ENCODE assay signal across 26 mouse cellular contexts in the genomic region with DNA sequence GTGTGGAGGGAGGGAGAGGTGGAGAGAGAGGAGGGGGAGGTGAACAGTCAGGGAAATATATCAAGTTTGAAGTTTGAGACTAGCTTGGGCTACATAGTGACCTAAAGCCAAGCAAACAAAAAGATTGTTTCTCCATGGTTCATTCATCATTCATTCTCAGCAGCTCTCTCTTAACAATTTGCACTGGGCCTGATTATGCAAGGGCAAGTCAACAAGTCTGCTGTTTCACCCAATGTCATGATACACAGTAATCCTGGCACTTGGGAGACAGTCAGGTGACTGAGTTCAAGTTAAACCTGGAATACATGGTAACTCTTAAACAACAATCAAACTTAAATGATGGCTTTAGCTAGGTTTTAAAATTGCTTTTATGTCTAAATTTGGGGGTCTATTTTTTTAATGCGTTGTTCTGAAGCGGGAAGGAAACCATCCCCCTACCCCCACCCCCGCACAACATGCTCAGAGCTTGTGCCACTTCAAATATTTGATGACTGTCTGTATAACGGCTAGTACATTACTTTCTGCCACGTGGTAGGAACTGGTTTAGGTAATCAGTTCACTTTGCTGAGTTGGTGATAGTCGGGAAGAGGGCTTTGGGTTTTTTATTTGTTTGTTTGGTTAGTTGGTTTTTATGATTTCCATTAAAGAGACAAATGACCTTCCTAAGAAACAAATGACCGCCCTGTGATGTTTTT. TPM values are rescaled to one million over a fixed set of nuclear protein-coding genes. Genes with fewer than 3 reads are reported as not detected.
DNase-seq lines count a peak whose midpoint lies in the region; ATAC-seq and TF ChIP-seq lines count a peak whose summit lies in the region.
"Had no signal": no experiment of that assay in that cellular context is flagged by ENCODE, and none has a peak within 500 bp of the region (broad histone marks: within the 10 kb centered on the region; RNA-seq: fewer than 3 reads in every experiment).

No protein-coding gene starts in this region.

- no peaks in the 10 kb centered on the region for H3K27me3 ChIP-seq in liver, adult 2 months (ENCODE audit: control insufficient read depth, insufficient read depth, low read length)
- no peaks in the 10 kb centered on the region for H3K27me3 ChIP-seq in liver, embryonic 12.5 days (replicated peaks)
- H3K27me3 ChIP-seq in liver, embryonic 16.5 days (ENCODE audit: control insufficient read depth, insufficient read depth, low read depth, low read length) = no peaks in the 10 kb centered on the region
- H3K27me3 ChIP-seq in liver, embryonic 11.5 days (replicated peaks; ENCODE audit: control insufficient read depth, insufficient read depth, low read length) = no peaks in the 10 kb centered on the region
- H3K27me3 ChIP-seq in liver, postnatal 0 days (ENCODE audit: insufficient read depth, low read length) = no peaks in the 10 kb centered on the region
- H3K27me3 ChIP-seq in forebrain, embryonic 13.5 days = no peaks in the 10 kb centered on the region
- H3K27me3 ChIP-seq: CH12.LX; embryonic facial prominence, embryonic 12.5 days; forebrain, embryonic 12.5 days; forebrain, embryonic 15.5 days had no signal

- 0 out of 2 replicates have a peak, but pooled peaks have one; percentile 34 for TF ChIP-seq EP300 in liver, postnatal 0 days (IDR thresholded peaks at IDR 0.05; ENCODE audit: low read depth)

- no peaks in the 10 kb centered on the region for H3K9me3 ChIP-seq in liver, embryonic 12.5 days (replicated peaks)
- H3K9me3 ChIP-seq in liver, embryonic 16.5 days (replicated peaks; ENCODE audit: control insufficient read depth, low read length) = no peaks in the 10 kb centered on the region
- H3K9me3 ChIP-seq in liver, embryonic 11.5 days (ENCODE audit: control insufficient read depth, low read length) = no peaks in the 10 kb centered on the region
- H3K9me3 ChIP-seq in liver, postnatal 0 days (ENCODE audit: low read length) = no peaks in the 10 kb centered on the region
- no peaks in the 10 kb centered on the region for H3K9me3 ChIP-seq in forebrain, embryonic 13.5 days (replicated peaks)
- H3K9me3 ChIP-seq: embryonic facial prominence, embryonic 10.5 days; embryonic facial prominence, embryonic 12.5 days; forebrain, embryonic 12.5 days; forebrain, embryonic 15.5 days; G1E had no signal

- no peak for TF ChIP-seq CTCF in liver, adult 2 months (IDR thresholded peaks at IDR 0.05; ENCODE audit: low read depth, low read length)
- TF ChIP-seq CTCF in liver, postnatal 0 days (IDR thresholded peaks at IDR 0.05; ENCODE audit: low read depth) = no peak

- no peak overlapping the region for H3K9ac ChIP-seq in liver, adult 2 months (ENCODE audit: low read depth, low read length)
- H3K9ac ChIP-seq in liver, embryonic 12.5 days = no peak overlapping the region
- no peak overlapping the region for H3K9ac ChIP-seq in liver, embryonic 16.5 days (ENCODE audit: low read depth, low read length)
- H3K9ac ChIP-seq in liver, embryonic 11.5 days (ENCODE audit: low read depth, low read length) = no peak overlapping the region
- no peak overlapping the region for H3K9ac ChIP-seq in liver, postnatal 0 days (replicated peaks)
- H3K9ac ChIP-seq in forebrain, embryonic 13.5 days = no peak overlapping the region
- H3K9ac ChIP-seq: embryonic facial prominence, embryonic 12.5 days; forebrain, embryonic 12.5 days; forebrain, embryonic 15.5 days had no signal

- peak overlapping the region; percentile 60 for H3K27ac ChIP-seq in liver, adult 2 months (replicated peaks; ENCODE audit: insufficient read depth, low read depth, low read length)
- no peak overlapping the region for H3K27ac ChIP-seq in liver, embryonic 12.5 days
- H3K27ac ChIP-seq in liver, embryonic 16.5 days (ENCODE audit: low read length) = no peak overlapping the region
- H3K27ac ChIP-seq in liver, embryonic 11.5 days (ENCODE audit: low read depth, low read length) = no peak overlapping the region
- H3K27ac ChIP-seq in liver, postnatal 0 days (ENCODE audit: low read depth) = peak overlapping the region; percentile 74
- H3K27ac ChIP-seq in forebrain, embryonic 13.5 days = no peak overlapping the region
- H3K27ac ChIP-seq: embryonic facial prominence, embryonic 10.5 days; embryonic facial prominence, embryonic 12.5 days; forebrain, embryonic 12.5 days; forebrain, embryonic 15.5 days had no signal

- peak; percentile 96 for DNase-seq in liver, adult 2 months (ENCODE audit: extremely low read depth, low read depth, low spot score)
- no peak for DNase-seq in liver, embryonic 11.5 days (ENCODE audit: low spot score)
- peak; percentile 8 for DNase-seq in NIH3T3 (ENCODE audit: low read depth)
- DNase-seq in liver, postnatal 0 days = peak; percentile 20
- DNase-seq: adrenal gland, adult 8-10 months; adrenal gland, postnatal 14 days; adrenal gland, postnatal 36 days; B cell, adult 2 months; cerebellum, adult 11-12 months; cerebellum, adult 2 months; cerebellum, adult 9-10 months; cerebellum, postnatal 10 days; cerebellum, postnatal 25 days had no signal

- H3K4me1 ChIP-seq in liver, adult 2 months (ENCODE audit: control insufficient read depth, insufficient read depth, low read length) = peaks cover 10% of the 10 kb centered on the region; the same call in 1 of the 2 replicates
- peaks cover 12% of the 10 kb centered on the region for H3K4me1 ChIP-seq in liver, embryonic 12.5 days
- H3K4me1 ChIP-seq in liver, embryonic 16.5 days (ENCODE audit: control insufficient read depth, low read depth, low read length) = peaks cover 4% of the 10 kb centered on the region
- H3K4me1 ChIP-seq in liver, embryonic 11.5 days (replicated peaks; ENCODE audit: control insufficient read depth, insufficient read depth, low read length) = no peaks in the 10 kb centered on the region; the same call in 1 of the 2 replicates
- peaks cover 13% of the 10 kb centered on the region for H3K4me1 ChIP-seq in liver, postnatal 0 days (ENCODE audit: insufficient read depth)
- no peaks in the 10 kb centered on the region for H3K4me1 ChIP-seq in forebrain, embryonic 13.5 days
- H3K4me1 ChIP-seq: embryonic facial prominence, embryonic 10.5 days; embryonic facial prominence, embryonic 12.5 days; forebrain, embryonic 12.5 days had no signal

- no peaks in the 10 kb centered on the region for H3K79me2 ChIP-seq in liver, adult 2 months (ENCODE audit: control insufficient read depth, insufficient read depth, low read length)

- peaks cover 5% of the 10 kb centered on the region for H3K36me3 ChIP-seq in liver, adult 2 months (ENCODE audit: control insufficient read depth, insufficient read depth, low read length)
- peaks cover 5% of the 10 kb centered on the region for H3K36me3 ChIP-seq in liver, embryonic 12.5 days
- no peaks in the 10 kb centered on the region; the same call in none of the 2 replicates for H3K36me3 ChIP-seq in liver, embryonic 16.5 days (ENCODE audit: control insufficient read depth, insufficient read depth)
- no peaks in the 10 kb centered on the region for H3K36me3 ChIP-seq in liver, embryonic 11.5 days (ENCODE audit: control insufficient read depth, insufficient read depth, low read length)
- H3K36me3 ChIP-seq in liver, postnatal 0 days (replicated peaks; ENCODE audit: insufficient read depth, low read length) = 0 out of 2 replicates have a peak, but pooled peaks cover 4% of the 10 kb centered on the region
- H3K36me3 ChIP-seq in forebrain, embryonic 13.5 days (ENCODE audit: poor library complexity, severe bottlenecking) = 0 out of 2 replicates have a peak, but pooled peaks cover 5% of the 10 kb centered on the region
- H3K36me3 ChIP-seq: embryonic facial prominence, embryonic 12.5 days; forebrain, embryonic 12.5 days had no signal

- 13% methylated on average over 7 of the region's 7 CpGs for WGBS in liver, adult 2 months
- 67% methylated on average over 7 of the region's 7 CpGs for WGBS in liver, embryonic 12.5 days (ENCODE audit: insufficient replicate concordance)
- WGBS in liver, embryonic 16.5 days (ENCODE audit: insufficient replicate concordance) = 63% methylated on average over 7 of the region's 7 CpGs
- WGBS in liver, embryonic 11.5 days = 70% methylated on average over 7 of the region's 7 CpGs
- WGBS in liver, postnatal 0 days (ENCODE audit: insufficient replicate concordance) = 61% methylated on average over 7 of the region's 7 CpGs
- 83% methylated on average over 7 of the region's 7 CpGs for WGBS in forebrain, embryonic 13.5 days

- no peak overlapping the region for H3K4me3 ChIP-seq in liver, adult 2 months (ENCODE audit: insufficient read depth, low read depth, low read length)
- H3K4me3 ChIP-seq in liver, embryonic 12.5 days = no peak overlapping the region
- H3K4me3 ChIP-seq in liver, embryonic 16.5 days (ENCODE audit: low read depth, low read length) = no peak overlapping the region
- H3K4me3 ChIP-seq in liver, embryonic 11.5 days (ENCODE audit: low read depth, low read length) = no peak overlapping the region
- no peak overlapping the region for H3K4me3 ChIP-seq in liver, postnatal 0 days (ENCODE audit: low read depth, low read length)
- H3K4me3 ChIP-seq in forebrain, embryonic 13.5 days = no peak overlapping the region
- H3K4me3 ChIP-seq: embryonic facial prominence, embryonic 10.5 days; embryonic facial prominence, embryonic 12.5 days; forebrain, embryonic 12.5 days; forebrain, embryonic 15.5 days had no signal

- ATAC-seq in liver, embryonic 12.5 days = no peak
- ATAC-seq in liver, embryonic 16.5 days (ENCODE audit: low read depth) = peak; percentile 63
- no peak for ATAC-seq in liver, embryonic 11.5 days (replicated peaks; ENCODE audit: low FRiP score)
- ATAC-seq in liver, postnatal 0 days = peak; percentile 94
- no peak for ATAC-seq in forebrain, embryonic 13.5 days
- ATAC-seq: CD4-positive, CD25-positive, alpha-beta regulatory T cell, adult 4 months; forebrain, embryonic 15.5 days had no signal

- H3K4me2 ChIP-seq in liver, embryonic 12.5 days = no peak overlapping the region
- no peak overlapping the region for H3K4me2 ChIP-seq in liver, embryonic 16.5 days (ENCODE audit: low read depth, low read length)
- no peak overlapping the region for H3K4me2 ChIP-seq in liver, embryonic 11.5 days
- no peak overlapping the region for H3K4me2 ChIP-seq in liver, postnatal 0 days (ENCODE audit: low read depth, low read length)
- H3K4me2 ChIP-seq in forebrain, embryonic 13.5 days = no peak overlapping the region
- H3K4me2 ChIP-seq: embryonic facial prominence, embryonic 12.5 days; forebrain, embryonic 12.5 days; forebrain, embryonic 15.5 days had no signal

- no peak for TF ChIP-seq POLR2A in liver, adult 2 months (IDR thresholded peaks at IDR 0.05; ENCODE audit: extremely low read depth, insufficient read depth, low read length)

RNA-seq across cellular contexts. Expression of a gene that starts 5.5 kb away (rescaled TPM):
- 5.3 and 5.8 TPM in 2 replicates for total RNA-seq in liver, adult 2 months (2014; rRNA removed)
- polyA plus RNA-seq in liver, adult 2 months (2012; rRNA removed) = 1.4 and 1.8 TPM in 2 replicates
- 18.2 and 18.8 TPM in 2 replicates for polyA plus RNA-seq in liver, embryonic 12.5 days (2016; fragmentation: Nextera tagmentation; extraction: Ambion mirVana)
- 5.3 and 7.1 TPM in 2 replicates for polyA plus RNA-seq in liver, embryonic 16.5 days (2015; fragmentation: Nextera tagmentation; extraction: Ambion mirVana)
- 24.2 TPM in 2 replicates for polyA plus RNA-seq in liver, embryonic 11.5 days (2014; fragmentation: Nextera tagmentation; extraction: Ambion mirVana)
- polyA plus RNA-seq in liver, postnatal 0 days (2015; fragmentation: Nextera tagmentation; extraction: Ambion mirVana) = 6.9 TPM in 2 replicates
- polyA plus RNA-seq in forebrain, embryonic 13.5 days (2015; fragmentation: Nextera tagmentation; extraction: Ambion mirVana) = 27.3 and 27.7 TPM in 2 replicates

RNA-seq across cellular contexts. Expression of a gene that starts 5.8 kb away (rescaled TPM):
- not detected in 2 replicates for total RNA-seq in liver, adult 2 months (2014; rRNA removed)
- polyA plus RNA-seq in liver, adult 2 months (2012; rRNA removed) = not detected in 2 replicates
- polyA plus RNA-seq in liver, embryonic 12.5 days (2016; fragmentation: Nextera tagmentation; extraction: Ambion mirVana) = 0.26 TPM in 1 of 2 replicates, not detected in the other
- not detected in 2 replicates for polyA plus RNA-seq in liver, embryonic 16.5 days (2015; fragmentation: Nextera tagmentation; extraction: Ambion mirVana)
- polyA plus RNA-seq in liver, embryonic 11.5 days (2014; fragmentation: Nextera tagmentation; extraction: Ambion mirVana) = not detected in 2 replicates
- polyA plus RNA-seq in liver, postnatal 0 days (2015; fragmentation: Nextera tagmentation; extraction: Ambion mirVana) = 0.34 TPM in 1 of 2 replicates, not detected in the other
- 0.93 TPM in 1 of 2 replicates, not detected in the other for polyA plus RNA-seq in forebrain, embryonic 13.5 days (2015; fragmentation: Nextera tagmentation; extraction: Ambion mirVana)
- total RNA-seq: adrenal gland, adult 18-20 months; adrenal gland, postnatal 14 days; adrenal gland, postnatal 36 days; G1E had no signal
- polyA plus RNA-seq: CD4-positive, CD25-positive, alpha-beta regulatory T cell, adult 4 months; cerebellum, adult 2 months; cortical plate, adult 2 months; embryonic facial prominence, embryonic 10.5 days; embryonic facial prominence, embryonic 12.5 days; embryonic facial prominence, embryonic 14.5 days; forebrain, embryonic 15.5 days; G1E had no signal

RNA-seq across cellular contexts. Expression of a gene that starts 40.9 kb away (rescaled TPM):
- total RNA-seq in liver, adult 2 months (2014; rRNA removed) = 46.7 and 49.6 TPM in 2 replicates
- polyA plus RNA-seq in liver, adult 2 months (2012; rRNA removed) = 26.1 and 27.1 TPM in 2 replicates
- 58.9 and 59.7 TPM in 2 replicates for polyA plus RNA-seq in liver, embryonic 12.5 days (2016; fragmentation: Nextera tagmentation; extraction: Ambion mirVana)
- 22.2 and 22.6 TPM in 2 replicates for polyA plus RNA-seq in liver, embryonic 16.5 days (2015; fragmentation: Nextera tagmentation; extraction: Ambion mirVana)
- 77.1 and 81.1 TPM in 2 replicates for polyA plus RNA-seq in liver, embryonic 11.5 days (2014; fragmentation: Nextera tagmentation; extraction: Ambion mirVana)
- 26.4 and 27.7 TPM in 2 replicates for polyA plus RNA-seq in liver, postnatal 0 days (2015; fragmentation: Nextera tagmentation; extraction: Ambion mirVana)
- polyA plus RNA-seq in forebrain, embryonic 13.5 days (2015; fragmentation: Nextera tagmentation; extraction: Ambion mirVana) = 83.8 and 86.6 TPM in 2 replicates

RNA-seq across cellular contexts. Expression of a gene that starts 52.2 kb away (rescaled TPM):
- 2.5 and 3.6 TPM in 2 replicates for total RNA-seq in liver, adult 2 months (2014; rRNA removed)
- polyA plus RNA-seq in liver, adult 2 months (2012; rRNA removed) = 0.24 and 0.33 TPM in 2 replicates
- polyA plus RNA-seq in liver, embryonic 12.5 days (2016; fragmentation: Nextera tagmentation; extraction: Ambion mirVana) = 6.1 and 6.9 TPM in 2 replicates
- 2.0 and 2.2 TPM in 2 replicates for polyA plus RNA-seq in liver, embryonic 16.5 days (2015; fragmentation: Nextera tagmentation; extraction: Ambion mirVana)
- polyA plus RNA-seq in liver, embryonic 11.5 days (2014; fragmentation: Nextera tagmentation; extraction: Ambion mirVana) = 14.8 and 15.0 TPM in 2 replicates
- polyA plus RNA-seq in liver, postnatal 0 days (2015; fragmentation: Nextera tagmentation; extraction: Ambion mirVana) = 4.2 and 4.4 TPM in 2 replicates
- 46.2 and 46.3 TPM in 2 replicates for polyA plus RNA-seq in forebrain, embryonic 13.5 days (2015; fragmentation: Nextera tagmentation; extraction: Ambion mirVana)

Comparison
In these comparisons a context has a peak if more than half of its experiments do, and no peak if none do; other contexts are left out.
1. H3K27ac ChIP-seq: peak in liver, adult 2 months (single experiment) and liver, postnatal 0 days (single experiment); none in liver, embryonic 12.5 days (single experiment), liver, embryonic 16.5 days (single experiment), liver, embryonic 11.5 days (single experiment) and forebrain, embryonic 13.5 days (single experiment).
2. ATAC-seq: peak in liver, embryonic 16.5 days (single experiment) and liver, postnatal 0 days (single experiment); none in liver, embryonic 12.5 days (single experiment), liver, embryonic 11.5 days (single experiment) and forebrain, embryonic 13.5 days (single experiment).